Mouse (Mus musculus) c-Kit-positive CD71-negative TER-119-negative erythroid progenitor cells, embryonic 14.5 days (primary cell): ENCODE results near the gene Litaf.
A peak's percentile ranks its signal among the peaks of the same experiment; 100 is the strongest.

Source experiments
- DNase-seq: peaks from one replicate; pipeline ENCODE4 v3.0.0-alpha.2; 2013; ENCODE audit warnings: low read depth

Gene Litaf

DNA sequence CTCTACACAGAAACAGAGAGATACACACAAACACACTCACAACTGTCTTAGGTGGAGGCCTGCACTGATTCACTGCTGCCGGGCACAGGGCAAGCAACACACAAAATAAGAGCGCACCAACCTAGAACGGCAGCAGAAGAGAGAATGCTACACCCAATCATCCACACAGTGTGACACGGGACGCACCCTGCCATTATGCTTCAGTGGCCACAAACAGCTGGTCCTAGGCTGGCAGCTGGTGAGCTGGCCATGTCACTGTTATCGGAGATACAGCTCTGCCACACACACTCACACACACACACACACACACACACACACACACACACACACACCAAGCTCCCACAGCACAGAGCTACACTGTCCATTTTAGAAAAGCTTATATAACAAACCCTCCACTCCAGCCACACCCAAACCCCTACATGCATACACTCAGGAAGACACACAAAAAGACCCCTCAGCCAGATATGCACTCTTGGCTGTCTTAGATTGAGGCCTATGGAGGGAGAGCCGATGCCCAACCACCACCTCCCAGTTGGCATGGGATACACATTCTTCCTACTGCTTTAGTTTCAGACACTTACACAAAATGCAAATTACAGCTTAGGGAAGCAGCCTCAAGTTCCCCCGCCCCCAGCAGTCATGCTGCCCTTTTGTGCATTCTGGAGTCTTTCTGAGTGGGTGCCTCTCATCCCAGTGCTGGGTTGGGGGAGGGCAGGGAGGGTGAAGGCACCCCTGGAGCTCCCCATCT is 108.8 kb downstream of the Litaf start:
- no peak for DNase-seq

DNA sequence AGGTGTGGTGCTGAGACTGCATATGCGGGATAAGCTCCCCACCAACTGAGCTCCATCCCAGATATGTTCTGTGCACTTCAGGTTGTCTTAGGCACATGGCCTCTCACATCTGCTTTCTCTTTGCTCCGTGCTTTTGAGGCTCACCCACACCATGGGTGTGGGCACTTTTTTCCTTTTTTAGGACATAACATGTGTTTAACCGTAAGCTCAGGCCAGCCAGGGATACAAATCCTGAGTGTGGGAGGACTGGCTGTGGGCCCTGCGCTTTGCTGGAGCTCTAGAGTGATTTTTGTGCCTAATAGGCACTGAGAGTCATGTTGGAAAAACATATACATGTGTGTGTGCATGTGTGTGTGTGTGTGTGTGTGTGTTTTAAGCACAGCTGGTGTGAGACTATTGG is 110.9 kb downstream of the Litaf start:
- DNase-seq = no peak

DNA sequence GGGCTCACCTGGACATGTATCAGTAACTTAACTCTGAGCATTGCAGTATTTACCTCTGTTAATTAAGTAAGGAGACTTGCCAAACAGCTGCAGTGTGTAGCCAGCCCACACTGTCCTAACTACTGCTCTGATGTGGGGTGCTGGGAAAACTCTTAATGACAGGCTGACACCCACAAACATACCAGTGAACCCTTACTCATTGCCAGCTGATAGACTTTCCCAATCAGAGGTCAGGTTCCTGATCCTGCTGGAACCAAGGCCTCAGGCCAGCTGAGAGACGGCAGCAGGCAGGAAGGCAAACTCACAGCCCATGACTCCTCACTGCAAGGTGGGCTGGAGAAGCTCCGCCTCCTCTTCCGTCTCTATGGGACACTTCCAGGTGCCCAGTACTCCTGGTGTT is 113.1 kb downstream of the Litaf start:
- DNase-seq = no peak

DNA sequence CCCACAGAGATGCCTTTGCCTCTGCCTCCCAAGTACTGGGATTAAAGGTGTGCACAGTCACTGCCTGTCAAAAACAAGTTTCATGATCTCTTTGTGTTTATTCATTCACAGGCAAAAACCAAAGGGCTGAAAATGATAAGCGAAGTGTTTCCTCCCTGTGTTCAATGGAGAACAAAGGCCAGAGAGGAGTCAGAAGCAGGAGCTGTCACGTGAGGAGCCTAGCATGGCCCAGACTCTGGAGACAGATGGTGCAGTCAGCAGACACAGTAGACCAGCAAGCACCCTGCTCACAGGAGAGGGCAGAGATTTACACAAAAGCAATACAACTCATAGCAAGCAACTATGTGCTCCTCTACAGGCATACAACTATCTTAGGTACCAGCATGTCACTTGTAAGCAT is 113.9 kb downstream of the Litaf start:
- DNase-seq = no peak

DNA sequence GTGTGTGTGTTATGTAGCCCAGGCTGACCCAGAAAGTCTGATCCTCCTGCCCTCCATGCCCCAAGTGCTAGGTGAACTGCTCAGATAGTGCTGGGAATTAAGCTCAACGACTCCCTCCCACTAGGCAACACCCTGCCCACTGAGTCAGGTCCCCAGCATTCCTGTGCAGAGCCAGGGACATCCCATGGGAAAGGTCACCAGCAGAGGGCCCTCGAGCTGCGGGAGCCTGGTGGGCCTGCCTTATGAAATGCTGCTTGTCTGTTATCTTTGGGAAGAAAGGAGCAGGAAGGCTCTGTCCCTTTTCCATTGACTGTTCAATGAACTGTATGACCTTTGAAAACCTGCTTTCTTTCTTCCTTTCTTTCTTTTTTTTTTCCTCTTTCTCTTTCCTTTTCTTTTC is 114.4 kb downstream of the Litaf start:
- no peak for DNase-seq

DNA sequence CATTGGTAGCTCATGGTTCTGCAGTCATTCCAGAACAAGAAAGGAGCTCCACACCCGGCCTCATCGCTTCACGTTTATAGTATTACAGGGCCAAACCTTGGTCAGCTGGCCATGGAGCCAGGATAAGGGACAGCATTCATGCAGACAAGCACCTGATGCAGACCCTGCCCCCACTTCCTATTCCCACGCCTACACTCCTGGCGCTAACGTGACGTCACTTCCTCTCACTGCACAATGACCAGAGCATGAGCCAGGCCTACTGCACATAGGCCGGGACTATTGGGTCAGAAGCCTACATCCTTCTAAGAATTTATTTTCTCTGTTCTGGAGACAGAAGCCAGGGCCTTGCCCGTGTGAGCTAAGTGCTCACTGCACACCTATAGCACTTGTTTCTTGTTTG is 115.4 kb downstream of the Litaf start:
- no peak for DNase-seq

DNA sequence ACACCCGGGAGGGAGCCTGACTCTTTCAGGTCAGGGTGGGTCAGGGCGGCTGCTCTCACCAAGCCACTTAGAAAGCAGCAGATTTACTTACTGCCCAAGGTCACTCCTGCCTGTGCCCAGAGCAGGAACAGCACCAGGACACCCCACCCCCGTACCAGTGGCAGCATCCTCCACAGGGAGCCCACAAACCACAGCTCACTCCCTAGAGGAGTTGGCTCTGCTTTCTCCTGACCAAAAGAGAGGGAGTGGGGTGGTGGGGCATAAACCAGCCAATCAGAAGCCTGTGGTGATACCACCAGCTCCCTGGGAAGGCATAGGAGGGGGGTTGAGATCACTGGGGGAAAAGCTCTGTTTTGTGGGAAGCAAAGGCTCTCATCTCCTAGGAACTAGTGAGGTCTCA is 118.2 kb downstream of the Litaf start:
- DNase-seq = no peak

DNA sequence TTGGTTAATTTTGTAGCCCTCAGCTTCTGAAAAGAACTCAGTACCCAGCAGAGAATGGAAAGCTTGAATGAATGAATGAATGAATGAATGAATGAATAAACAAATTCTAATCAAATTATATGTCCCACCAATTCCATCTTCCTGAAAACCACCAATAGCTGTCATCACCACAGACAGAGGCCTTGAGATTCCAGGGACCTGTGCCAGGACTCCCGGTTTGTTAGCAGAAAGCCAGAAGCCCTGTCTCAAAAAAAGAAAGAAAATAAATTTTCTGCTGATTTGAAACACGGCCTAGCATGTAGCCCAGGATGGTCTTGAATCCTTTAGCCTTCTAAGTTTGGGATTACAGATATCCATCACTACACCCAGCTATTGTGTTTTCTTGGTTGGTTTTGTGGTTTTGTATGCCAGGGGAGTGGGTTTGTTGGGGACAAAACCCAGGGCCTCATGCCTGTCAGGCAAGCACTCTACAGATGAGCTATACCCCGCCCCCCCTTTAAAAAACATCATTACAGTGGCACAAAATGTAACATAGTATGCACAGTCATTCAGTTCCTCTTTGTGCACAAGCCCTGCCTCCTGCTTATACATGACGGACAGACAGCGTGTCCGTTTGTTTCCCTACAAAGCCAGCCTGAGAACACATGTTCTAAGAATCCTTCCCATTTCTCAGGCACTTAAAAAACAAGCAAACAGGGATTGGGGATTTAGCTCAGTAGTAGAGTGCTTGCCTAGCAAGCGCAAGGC is 120.4 kb downstream of the Litaf start:
- DNase-seq = peak; percentile 35

DNA sequence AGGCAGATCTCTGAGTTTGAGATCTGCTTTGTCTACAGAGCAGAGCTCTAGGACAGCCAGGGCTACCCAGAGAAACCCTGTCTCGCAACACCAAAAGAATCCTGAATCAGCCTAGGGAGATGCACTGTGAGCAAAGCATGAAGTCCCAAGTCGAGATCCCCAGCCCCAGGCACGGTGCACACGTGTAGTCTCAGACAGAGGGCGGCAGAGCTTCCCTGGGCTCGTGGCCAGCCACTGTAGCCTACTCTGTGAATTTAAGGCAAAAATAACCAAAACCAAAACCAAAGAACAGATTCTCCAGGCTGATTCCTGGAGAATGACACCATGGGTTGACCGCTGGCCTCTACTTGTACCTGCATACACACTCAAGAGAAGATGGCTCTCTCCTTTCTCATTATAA is 121.4 kb downstream of the Litaf start:
- no peak for DNase-seq

DNA sequence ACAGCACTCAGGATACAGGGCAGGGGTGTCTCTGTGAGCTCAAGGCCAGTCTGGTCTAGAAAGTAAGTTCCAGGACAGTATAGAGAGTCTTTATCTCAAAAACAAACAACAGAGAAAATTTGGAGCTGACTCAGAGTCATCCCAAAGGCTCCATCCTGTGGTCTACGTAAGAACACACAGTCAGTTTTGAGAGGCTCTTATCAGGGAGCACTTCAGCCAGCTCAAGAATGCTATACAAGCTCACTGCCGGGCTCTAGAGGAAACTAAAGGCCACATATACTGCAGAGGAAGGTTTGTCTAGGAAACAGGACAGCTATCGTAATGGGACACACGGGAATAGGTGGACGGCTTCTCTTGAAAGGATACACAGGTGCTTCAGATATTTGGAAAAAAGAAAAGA is 122.7 kb downstream of the Litaf start:
- no peak for DNase-seq

DNA sequence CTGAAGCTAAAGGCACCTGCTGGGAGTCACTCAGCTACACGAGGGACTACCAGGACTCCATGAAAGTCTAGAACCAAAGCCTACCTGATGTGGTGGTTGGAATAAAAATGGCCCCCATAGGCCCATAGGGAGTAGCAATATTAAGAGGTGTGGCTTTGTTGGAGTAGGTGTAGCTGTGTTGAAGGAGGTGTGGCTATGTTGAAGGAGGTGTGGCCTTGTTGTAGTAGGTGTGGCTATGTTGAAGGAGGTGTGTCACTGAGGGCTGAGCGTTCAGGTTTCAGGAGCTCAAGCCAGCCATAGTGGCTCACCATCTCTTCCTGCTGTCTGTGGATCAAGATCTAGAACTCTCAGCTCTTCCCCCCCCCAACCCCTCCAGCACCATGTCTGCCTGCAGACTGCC is 125.3 kb downstream of the Litaf start:
- no peak for DNase-seq

DNA sequence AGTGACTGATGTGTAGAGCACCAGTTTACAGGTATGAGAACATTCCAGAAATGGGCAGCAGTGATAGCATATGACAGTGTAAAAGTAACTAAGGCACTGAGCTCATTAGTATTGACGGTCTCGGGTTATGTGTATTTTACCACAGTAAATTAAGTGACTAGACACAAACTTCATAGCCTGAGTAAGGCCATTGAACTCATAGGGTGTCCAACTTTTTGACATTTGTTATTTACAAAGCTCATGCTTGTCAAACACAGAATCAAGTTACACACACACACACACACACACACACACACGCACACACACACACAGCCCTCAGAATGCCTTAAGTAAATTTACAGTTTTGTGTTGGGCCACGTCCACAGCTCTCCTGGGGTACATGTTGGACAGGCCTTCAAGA is 126.0 kb downstream of the Litaf start:
- no peak for DNase-seq

DNA sequence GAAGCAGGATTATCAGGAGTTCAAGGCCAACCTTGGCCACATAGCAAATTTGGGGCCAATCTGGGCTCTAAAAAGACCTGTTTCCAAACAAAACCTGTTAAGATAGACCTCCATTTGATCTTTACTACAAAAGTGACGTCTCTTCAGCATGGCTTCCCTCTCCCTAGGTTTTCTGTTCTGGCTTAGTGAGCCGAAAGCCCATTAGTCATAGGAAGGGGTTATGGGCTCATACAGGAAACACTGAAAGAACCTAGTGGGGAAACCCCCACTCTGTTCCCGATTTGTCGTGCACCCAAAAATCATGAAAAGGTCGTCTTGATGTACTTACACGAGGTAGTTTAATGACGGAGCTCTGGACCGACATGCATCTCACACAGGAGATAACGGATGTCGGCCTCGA is 128.5 kb downstream of the Litaf start:
- DNase-seq = no peak

DNA sequence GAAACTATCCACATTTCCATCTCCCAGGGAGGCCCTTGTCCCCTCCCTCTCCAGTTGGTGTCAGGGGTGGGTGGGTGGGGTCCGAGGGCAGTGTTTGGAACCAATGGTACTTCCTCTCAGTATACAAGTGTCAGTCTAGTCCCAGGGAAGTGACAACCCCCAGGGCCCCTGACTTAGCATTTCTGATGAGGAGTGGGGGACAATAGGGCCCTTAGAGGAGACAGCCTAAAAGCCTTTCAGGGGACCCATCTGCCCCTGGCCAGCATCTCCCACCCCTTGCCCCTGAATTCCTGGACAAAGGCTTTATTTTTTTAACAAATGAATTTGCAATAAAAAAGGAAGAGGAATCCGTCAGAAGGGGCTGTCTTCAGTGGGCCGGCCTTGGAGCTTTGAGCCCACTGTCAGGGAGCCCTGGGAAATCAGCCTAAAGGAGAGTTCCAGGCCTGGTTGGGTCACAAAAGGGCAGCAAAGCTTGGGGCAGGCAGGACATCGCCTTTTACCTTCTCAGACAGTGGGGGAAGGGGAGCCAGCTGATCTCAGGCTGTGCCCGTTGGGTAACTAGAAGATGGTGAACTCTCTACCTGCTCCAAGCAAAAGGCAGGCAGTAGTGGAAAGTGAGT is 129.1 kb downstream of the Litaf start:
- no peak for DNase-seq

DNA sequence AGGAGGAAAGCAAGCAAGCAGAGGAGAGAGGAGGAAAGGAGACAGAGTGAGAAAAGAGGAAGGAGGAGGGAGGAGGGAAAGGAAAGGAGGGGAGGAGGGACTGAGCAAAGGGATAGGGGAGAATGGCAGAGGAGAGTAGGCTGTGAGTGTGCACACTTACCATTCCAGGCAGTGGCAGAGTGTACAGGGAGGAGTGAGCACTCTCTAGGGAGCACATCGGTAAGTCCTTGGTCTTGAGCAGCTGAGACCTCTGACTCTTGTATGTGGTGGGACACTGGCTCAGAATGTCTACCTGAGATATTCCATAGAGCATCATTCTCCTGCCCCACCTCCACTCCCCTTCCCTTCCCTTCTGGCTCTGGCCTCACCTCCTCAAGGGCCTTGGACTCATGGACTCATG is 131.9 kb downstream of the Litaf start:
- no peak for DNase-seq

DNA sequence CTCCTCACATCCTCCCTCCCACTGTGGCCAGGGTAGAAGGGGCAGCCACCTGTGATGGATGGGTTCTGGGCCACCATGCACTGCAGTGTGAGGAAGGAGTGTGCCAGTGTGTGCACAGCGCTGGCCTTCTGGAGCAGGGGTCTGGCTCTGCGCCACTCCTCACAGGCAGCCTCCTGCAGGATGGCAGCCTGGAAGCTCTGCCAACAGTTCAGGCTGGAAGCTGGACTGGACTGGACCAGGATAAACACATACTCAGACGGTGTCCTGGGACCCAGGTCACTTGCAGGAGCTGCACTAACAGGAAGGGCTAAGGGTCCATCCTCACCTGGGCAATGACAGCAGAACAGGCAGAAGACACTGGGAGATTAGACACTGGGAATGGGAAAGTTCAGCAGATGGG is 132.6 kb downstream of the Litaf start:
- no peak for DNase-seq

DNA sequence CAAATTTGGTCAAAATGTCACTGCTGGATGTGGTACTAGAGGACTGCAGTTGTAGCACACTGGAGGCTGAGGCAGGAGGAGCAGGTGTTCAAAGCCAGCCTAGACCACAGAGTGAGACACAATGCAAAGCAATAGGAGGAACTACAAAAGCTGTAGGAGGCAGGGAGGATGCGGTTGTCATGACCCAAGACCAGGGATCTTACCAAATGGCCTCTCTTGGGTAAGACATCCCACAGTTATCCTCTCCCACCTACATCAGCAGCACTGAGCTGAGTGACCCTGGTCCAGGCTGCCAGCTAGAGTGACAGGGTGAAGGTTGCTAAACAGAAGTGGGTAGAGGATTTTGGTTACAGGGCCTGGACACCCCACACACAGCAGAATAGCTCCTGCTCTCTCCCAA is 138.9 kb downstream of the Litaf start:
- no peak for DNase-seq

DNA sequence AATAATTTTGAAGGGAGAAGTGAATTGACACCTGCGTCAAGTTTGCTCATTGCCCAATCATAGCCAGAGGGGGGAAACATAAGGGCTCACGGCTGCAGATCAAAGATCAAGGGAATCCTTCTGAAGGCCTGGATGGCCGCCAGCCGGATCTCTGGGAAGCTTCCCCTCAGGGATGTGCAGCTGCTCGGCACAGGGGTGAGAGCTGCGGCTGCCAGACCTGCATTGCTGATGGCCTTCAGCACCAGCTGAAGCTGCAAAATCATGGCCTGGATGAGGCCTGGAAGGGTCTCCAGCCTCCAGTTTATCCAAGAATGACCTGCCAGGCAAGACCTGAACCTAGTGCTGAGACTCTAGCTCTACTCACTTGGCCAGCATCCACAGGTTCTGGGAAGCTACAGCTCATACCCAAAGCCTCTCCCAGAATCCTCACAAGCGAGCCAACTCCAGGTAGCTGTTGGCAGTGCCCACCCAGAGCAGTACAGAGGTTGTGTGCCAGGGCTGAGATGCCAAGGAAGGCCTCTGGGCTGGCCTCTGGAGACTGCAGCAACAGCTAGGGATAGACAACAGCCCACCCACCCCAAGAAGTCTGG is 140.3 kb downstream of the Litaf start:
- no peak for DNase-seq

DNA sequence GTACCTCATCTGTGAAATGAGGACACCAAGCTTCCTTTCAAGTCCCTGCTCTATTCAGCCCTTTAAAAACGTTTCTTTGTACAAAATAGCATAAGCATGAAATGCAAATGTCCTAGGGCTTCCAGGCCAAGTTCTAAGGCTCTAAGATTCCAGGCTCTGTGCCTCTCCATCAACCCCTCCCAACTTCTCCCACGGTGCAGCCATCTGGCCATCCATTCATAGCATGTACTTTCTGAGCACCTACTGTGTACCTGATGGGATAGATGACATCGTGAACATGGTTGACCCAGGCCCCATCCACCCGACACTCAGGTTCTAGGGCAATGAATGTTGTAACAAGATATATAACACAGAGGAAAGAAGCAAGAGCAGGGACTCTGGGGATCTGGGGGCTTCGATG is 142.4 kb downstream of the Litaf start:
- DNase-seq = no peak

DNA sequence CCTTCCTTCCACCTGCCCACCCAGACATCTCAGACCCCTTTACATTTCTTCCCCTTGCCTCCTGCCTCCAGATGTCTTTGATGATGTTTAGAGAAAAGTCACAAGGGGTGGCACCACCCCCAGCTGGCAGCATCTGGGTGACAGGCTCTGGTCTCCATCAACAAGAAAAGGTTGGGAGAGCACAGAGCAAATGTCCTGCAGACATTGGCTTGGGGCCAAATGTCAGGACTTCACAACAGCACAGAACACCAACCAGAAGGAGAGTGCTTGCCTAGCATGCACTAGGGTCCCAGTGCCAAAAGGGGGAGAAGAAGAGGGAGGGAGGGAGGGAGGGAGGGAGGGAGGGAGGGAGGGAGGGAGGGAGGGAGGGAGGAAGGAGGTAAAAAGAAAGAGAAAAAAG is 146.1 kb downstream of the Litaf start:
- no peak for DNase-seq

DNA sequence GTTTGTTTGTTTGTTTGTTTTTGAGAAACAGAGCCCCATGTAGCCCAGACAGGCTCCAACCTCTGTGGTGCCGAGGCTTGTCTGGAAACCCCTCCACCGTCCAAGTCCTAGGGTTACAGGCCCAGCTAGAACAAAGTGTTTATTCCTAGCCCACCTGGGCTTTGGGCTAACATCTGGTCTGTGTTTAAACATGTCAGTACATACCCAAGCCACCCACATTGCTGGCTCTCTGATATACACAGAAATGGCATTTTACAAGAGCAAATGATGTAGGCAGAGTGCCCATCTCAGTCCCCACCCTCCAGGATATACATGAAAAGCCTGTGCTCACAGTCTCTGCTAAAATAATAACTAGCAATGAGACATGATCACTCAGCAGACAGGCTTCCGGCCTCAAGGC is 149.7 kb downstream of the Litaf start:
- DNase-seq = no peak

DNA sequence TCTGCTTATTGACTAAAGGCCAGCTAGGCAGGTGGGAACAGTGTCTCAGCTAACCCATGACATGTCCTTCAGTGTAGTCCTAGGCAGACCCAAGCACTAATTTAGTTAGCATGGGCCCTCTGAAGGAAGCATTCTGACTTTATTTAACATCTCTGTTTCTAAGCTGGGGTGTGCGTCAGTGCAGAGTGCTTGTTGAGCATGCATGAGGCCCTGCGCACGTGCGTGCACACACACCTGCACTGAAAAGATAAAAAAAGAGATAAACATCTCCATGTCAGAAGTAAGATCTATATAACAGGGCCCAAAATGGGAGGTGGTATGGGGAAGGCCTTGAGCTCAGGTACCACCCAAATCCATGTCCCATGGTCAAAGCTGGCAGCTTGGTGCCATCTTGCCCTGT is 150.9 kb downstream of the Litaf start:
- no peak for DNase-seq

DNA sequence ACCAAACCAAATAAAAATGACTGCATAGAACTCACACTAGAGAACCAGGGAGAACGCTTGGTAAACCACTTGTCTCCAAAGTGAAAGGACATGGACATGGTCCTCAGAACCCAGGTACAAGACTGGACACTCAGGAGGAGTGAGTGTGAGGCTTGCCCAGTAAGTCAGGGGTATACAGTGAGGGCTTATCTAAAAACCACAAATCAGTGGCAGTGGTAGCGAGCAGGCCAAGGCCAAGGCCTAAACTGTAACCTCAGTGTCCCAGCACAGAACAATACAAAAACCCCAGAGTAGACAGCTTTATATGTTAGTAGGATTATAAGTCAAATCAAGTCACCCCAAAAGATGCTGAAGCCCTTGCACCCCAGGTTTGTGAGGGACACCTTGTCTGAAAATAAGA is 154.9 kb downstream of the Litaf start:
- DNase-seq = no peak
